Mouse (Mus musculus): ENCODE data around the gene Elovl2.

DNA sequence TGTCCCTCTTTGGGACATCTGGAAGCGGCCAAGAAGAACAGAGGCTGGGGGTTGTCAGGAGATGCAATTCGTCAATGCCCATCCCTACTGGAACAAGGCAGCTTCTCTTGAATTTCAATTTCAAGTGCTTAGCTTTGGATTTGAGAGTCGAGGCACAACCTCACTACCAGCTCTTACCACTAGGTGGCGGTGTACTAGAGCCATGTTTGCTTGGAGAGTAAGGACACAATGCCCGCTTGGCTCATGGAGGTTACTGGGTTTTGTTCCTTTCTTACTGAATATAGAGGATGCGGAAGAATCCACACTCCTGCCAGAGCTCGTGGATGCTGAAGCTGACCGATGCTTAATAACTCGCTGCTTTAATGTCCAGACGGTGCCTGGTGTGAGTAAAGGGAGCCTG is 73.9 kb downstream of the Elovl2 start:
- TF ChIP-seq CTCF (IDR thresholded peaks at IDR 0.05) (peak; percentile 90), EP300 (IDR thresholded peaks at IDR 0.05) (no peak)
